Mouse (Mus musculus): ENCODE data around the gene Cox10. TPM values are rescaled to one million over a fixed set of nuclear protein-coding genes. Genes with fewer than 3 reads are reported as not detected.

Cox10 gene
- polyA plus RNA-seq, 1 experiment, result 19.5 TPM

- Histone ChIP-seq H3K36me3 (ENCODE audit: control insufficient read depth, insufficient read depth, low read length, poor library complexity, severe bottlenecking) (no peaks in the 10 kb centered on the region), H3K9ac (ENCODE audit: low read depth, poor library complexity, severe bottlenecking) (no peak overlapping the region), H3K4me1 (ENCODE audit: control insufficient read depth, insufficient read depth, low read length) (peaks cover 6% of the 10 kb centered on the region), H3K27me3 (ENCODE audit: control insufficient read depth, insufficient read depth, low read length, poor library complexity, severe bottlenecking) (no peaks in the 10 kb centered on the region), H3K4me3 (ENCODE audit: low read depth, low read length) (no peak overlapping the region), H3K27ac (ENCODE audit: insufficient read depth, low read length) (no peak overlapping the region), H3K9me3 (replicated peaks; ENCODE audit: control insufficient read depth, insufficient read depth, low read length, poor library complexity, severe bottlenecking) (no peaks in the 10 kb centered on the region)
- no peak for TF ChIP-seq CTCF (IDR thresholded peaks at IDR 0.05; ENCODE audit: low read depth, low read length)
- TF ChIP-seq EP300 (IDR thresholded peaks at IDR 0.05; ENCODE audit: insufficient read depth, low read depth, low read length), result no peak
- no peak for TF ChIP-seq POLR2A (IDR thresholded peaks at IDR 0.05; ENCODE audit: insufficient read depth, low read length)
Observed at GRCm38 (mm10) chr11:64003484-64003883, 75.8 kb downstream of the Cox10 start.

GRCm38 (mm10) chr11:64002629-64003028 is 76.6 kb downstream of the Cox10 start:
- Histone ChIP-seq H3K27me3 (ENCODE audit: control insufficient read depth, insufficient read depth, low read length, poor library complexity, severe bottlenecking) (no peaks in the 10 kb centered on the region), H3K9ac (ENCODE audit: low read depth, poor library complexity, severe bottlenecking) (no peak overlapping the region), H3K9me3 (replicated peaks; ENCODE audit: control insufficient read depth, insufficient read depth, low read length, poor library complexity, severe bottlenecking) (no peaks in the 10 kb centered on the region), H3K36me3 (ENCODE audit: control insufficient read depth, insufficient read depth, low read length, poor library complexity, severe bottlenecking) (no peaks in the 10 kb centered on the region), H3K4me3 (ENCODE audit: low read depth, low read length) (no peak overlapping the region), H3K4me1 (ENCODE audit: control insufficient read depth, insufficient read depth, low read length) (peaks cover 6% of the 10 kb centered on the region), H3K27ac (ENCODE audit: insufficient read depth, low read length) (no peak overlapping the region)
- no peak for TF ChIP-seq POLR2A (IDR thresholded peaks at IDR 0.05; ENCODE audit: insufficient read depth, low read length)
- TF ChIP-seq CTCF (IDR thresholded peaks at IDR 0.05; ENCODE audit: low read depth, low read length), result no peak
- no peak for TF ChIP-seq EP300 (IDR thresholded peaks at IDR 0.05; ENCODE audit: insufficient read depth, low read depth, low read length)

GRCm38 (mm10) chr11:64001111-64001510 is 78.2 kb downstream of the Cox10 start:
- Histone ChIP-seq H3K9me3 (replicated peaks; ENCODE audit: control insufficient read depth, insufficient read depth, low read length, poor library complexity, severe bottlenecking) (no peaks in the 10 kb centered on the region), H3K27ac (ENCODE audit: insufficient read depth, low read length) (peak overlapping the region; percentile 45), H3K36me3 (ENCODE audit: control insufficient read depth, insufficient read depth, low read length, poor library complexity, severe bottlenecking) (no peaks in the 10 kb centered on the region), H3K9ac (ENCODE audit: low read depth, poor library complexity, severe bottlenecking) (no peak overlapping the region), H3K27me3 (ENCODE audit: control insufficient read depth, insufficient read depth, low read length, poor library complexity, severe bottlenecking) (no peaks in the 10 kb centered on the region), H3K4me3 (ENCODE audit: low read depth, low read length) (no peak overlapping the region), H3K4me1 (ENCODE audit: control insufficient read depth, insufficient read depth, low read length) (peaks cover 6% of the 10 kb centered on the region)
- TF ChIP-seq EP300 (IDR thresholded peaks at IDR 0.05; ENCODE audit: insufficient read depth, low read depth, low read length), result no peak

- TF ChIP-seq POLR2A (IDR thresholded peaks at IDR 0.05; ENCODE audit: insufficient read depth, low read length), result no peak
- TF ChIP-seq CTCF (IDR thresholded peaks at IDR 0.05; ENCODE audit: low read depth, low read length), result no peak
- peak; percentile 95 for TF ChIP-seq EP300 (IDR thresholded peaks at IDR 0.05; ENCODE audit: insufficient read depth, low read depth, low read length)
- H3K27ac ChIP-seq (ENCODE audit: insufficient read depth, low read length), result peak overlapping the region; percentile 76
- H3K36me3 ChIP-seq (ENCODE audit: control insufficient read depth, insufficient read depth, low read length, poor library complexity, severe bottlenecking), result no peaks in the 10 kb centered on the region
- no peaks in the 10 kb centered on the region for H3K9me3 ChIP-seq (replicated peaks; ENCODE audit: control insufficient read depth, insufficient read depth, low read length, poor library complexity, severe bottlenecking)
- H3K4me1 ChIP-seq (ENCODE audit: control insufficient read depth, insufficient read depth, low read length), result peaks cover 6% of the 10 kb centered on the region
- no peaks in the 10 kb centered on the region for H3K27me3 ChIP-seq (ENCODE audit: control insufficient read depth, insufficient read depth, low read length, poor library complexity, severe bottlenecking)
- H3K4me3 ChIP-seq (ENCODE audit: low read depth, low read length), result no peak overlapping the region
- no peak overlapping the region for H3K9ac ChIP-seq (ENCODE audit: low read depth, poor library complexity, severe bottlenecking)
Observed at GRCm38 (mm10) chr11:64000200-64000794, 79.0 kb downstream of the Cox10 start.

- H3K4me1 ChIP-seq (ENCODE audit: control insufficient read depth, insufficient read depth, low read length), result peaks cover 6% of the 10 kb centered on the region
- H3K27me3 ChIP-seq (ENCODE audit: control insufficient read depth, insufficient read depth, low read length, poor library complexity, severe bottlenecking), result no peaks in the 10 kb centered on the region
- no peak overlapping the region for H3K9ac ChIP-seq (ENCODE audit: low read depth, poor library complexity, severe bottlenecking)
- no peaks in the 10 kb centered on the region for H3K36me3 ChIP-seq (ENCODE audit: control insufficient read depth, insufficient read depth, low read length, poor library complexity, severe bottlenecking)
- peak overlapping the region; percentile 47; the same call in 1 of the 2 replicates for H3K27ac ChIP-seq (ENCODE audit: insufficient read depth, low read length)
- TF ChIP-seq EP300 (IDR thresholded peaks at IDR 0.05; ENCODE audit: insufficient read depth, low read depth, low read length) (no peak), POLR2A (IDR thresholded peaks at IDR 0.05; ENCODE audit: insufficient read depth, low read length) (no peak), CTCF (IDR thresholded peaks at IDR 0.05; ENCODE audit: low read depth, low read length) (no peak)
- no peaks in the 10 kb centered on the region for H3K9me3 ChIP-seq (replicated peaks; ENCODE audit: control insufficient read depth, insufficient read depth, low read length, poor library complexity, severe bottlenecking)
- H3K4me3 ChIP-seq (ENCODE audit: low read depth, low read length), result no peak overlapping the region
Observed at GRCm38 (mm10) chr11:63999431-63999830, 79.8 kb downstream of the Cox10 start.

GRCm38 (mm10) chr11:63991958-63992357 is 87.3 kb downstream of the Cox10 start:
- Histone ChIP-seq H3K4me1 (ENCODE audit: control insufficient read depth, insufficient read depth, low read length) (no peaks in the 10 kb centered on the region), H3K36me3 (ENCODE audit: control insufficient read depth, insufficient read depth, low read length, poor library complexity, severe bottlenecking) (no peaks in the 10 kb centered on the region), H3K9me3 (replicated peaks; ENCODE audit: control insufficient read depth, insufficient read depth, low read length, poor library complexity, severe bottlenecking) (no peaks in the 10 kb centered on the region), H3K27ac (ENCODE audit: insufficient read depth, low read length) (no peak overlapping the region), H3K27me3 (ENCODE audit: control insufficient read depth, insufficient read depth, low read length, poor library complexity, severe bottlenecking) (no peaks in the 10 kb centered on the region), H3K9ac (ENCODE audit: low read depth, poor library complexity, severe bottlenecking) (no peak overlapping the region), H3K4me3 (ENCODE audit: low read depth, low read length) (no peak overlapping the region)
- TF ChIP-seq CTCF (IDR thresholded peaks at IDR 0.05; ENCODE audit: low read depth, low read length) (no peak), POLR2A (IDR thresholded peaks at IDR 0.05; ENCODE audit: insufficient read depth, low read length) (no peak), EP300 (IDR thresholded peaks at IDR 0.05; ENCODE audit: insufficient read depth, low read depth, low read length) (no peak)

Measured in ES-Bruce4 (cell line).